Mouse (Mus musculus) megakaryocyte progenitor cell, adult 5-6 weeks (primary cell): ENCODE data around the gene Iqgap3. TPM values are rescaled to one million over a fixed set of nuclear protein-coding genes. Genes with fewer than 3 reads are reported as not detected.
A peak's percentile ranks its signal among the peaks of the same experiment; 100 is the strongest.

Source experiments
- ATAC-seq: replicated peaks from 2 replicates; pipeline ENCODE4 v1.8.0; 2016; ENCODE audit warnings: mild to moderate bottlenecking, moderate TSS enrichment, inconsistent platforms; ENCODE audit not compliant: poor library complexity
- total RNA-seq, 2 experiments: library from RNA; stranded (forward) in 1 of 2; stranded (reverse) in 1 of 2; fragments of 157-497, 149-512 nt in 1 of 2; fragments of 200-1000 nt in 1 of 2; gene quantifications; 2 replicates each; pipeline versions ENCODE4 v1.2.3 to v1.2.4; 2015 to 2017

Gene Iqgap3
- total RNA-seq, 2 experiments from 2014 or later: 14.2 to 21.4 TPM

DNA sequence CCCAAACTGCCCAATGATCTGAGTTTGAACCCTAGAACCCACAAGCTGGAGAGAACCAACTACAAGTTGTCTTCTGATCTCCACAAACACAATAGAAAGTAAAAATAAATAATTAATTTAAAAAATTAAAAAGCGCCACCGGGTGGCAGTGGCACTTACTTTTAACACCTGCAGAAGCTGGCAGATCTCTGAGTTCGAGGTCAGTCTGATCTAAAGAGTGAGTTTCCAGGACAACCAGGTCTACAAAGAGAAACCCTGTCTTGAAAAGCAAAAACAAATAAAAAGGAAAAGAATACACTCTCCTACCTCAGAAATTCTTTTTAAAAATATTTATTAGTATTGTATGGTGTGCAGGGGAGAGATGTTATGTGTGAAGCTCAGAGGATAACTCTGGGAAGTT, 56.0 kb downstream of the Iqgap3 start:
- no peak for ATAC-seq

DNA sequence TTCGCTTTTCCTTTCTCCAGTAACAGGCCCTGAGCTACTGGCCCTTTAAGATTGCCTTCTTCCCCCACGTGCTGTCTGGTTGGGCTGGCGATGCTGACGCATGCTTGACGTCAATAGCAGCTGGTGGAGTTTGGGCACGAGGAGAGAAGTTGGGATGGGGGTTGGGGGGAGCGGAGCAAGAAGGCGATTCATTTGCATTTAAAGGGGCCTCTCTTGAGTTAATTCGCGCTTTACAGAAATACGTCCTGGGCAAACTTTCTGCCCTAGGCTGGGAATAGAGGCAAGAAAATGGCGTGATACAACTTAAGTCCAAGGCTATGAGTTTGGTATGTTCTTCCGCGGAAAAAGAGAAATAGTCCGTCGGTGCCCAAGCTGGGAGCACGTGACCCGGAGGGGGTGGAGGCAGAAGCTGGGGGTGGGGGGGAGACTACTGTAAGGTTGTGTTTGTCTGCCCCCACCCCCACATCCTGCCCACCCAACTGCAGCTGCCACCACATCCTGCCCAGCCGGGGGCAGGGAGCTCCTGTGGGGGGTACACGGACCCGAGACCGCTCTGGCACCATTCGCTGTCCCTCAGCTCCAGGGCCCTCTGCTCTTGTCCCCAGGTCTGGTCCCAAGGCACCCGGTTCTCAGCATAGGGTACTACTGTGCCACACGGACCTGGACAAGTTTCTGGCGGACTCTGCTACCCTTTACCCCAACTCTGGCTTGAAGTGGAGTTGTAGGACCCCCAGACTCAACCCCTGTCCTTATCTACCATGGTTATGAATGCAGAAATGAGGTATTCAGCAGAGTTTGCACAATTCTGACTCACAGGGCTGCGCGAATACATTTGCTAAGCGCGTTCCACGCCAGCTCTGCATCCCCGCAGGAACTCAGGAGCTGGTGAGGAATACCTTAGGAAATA, 56.8 kb downstream of the Iqgap3 start:
- ATAC-seq: peak; percentile 60

DNA sequence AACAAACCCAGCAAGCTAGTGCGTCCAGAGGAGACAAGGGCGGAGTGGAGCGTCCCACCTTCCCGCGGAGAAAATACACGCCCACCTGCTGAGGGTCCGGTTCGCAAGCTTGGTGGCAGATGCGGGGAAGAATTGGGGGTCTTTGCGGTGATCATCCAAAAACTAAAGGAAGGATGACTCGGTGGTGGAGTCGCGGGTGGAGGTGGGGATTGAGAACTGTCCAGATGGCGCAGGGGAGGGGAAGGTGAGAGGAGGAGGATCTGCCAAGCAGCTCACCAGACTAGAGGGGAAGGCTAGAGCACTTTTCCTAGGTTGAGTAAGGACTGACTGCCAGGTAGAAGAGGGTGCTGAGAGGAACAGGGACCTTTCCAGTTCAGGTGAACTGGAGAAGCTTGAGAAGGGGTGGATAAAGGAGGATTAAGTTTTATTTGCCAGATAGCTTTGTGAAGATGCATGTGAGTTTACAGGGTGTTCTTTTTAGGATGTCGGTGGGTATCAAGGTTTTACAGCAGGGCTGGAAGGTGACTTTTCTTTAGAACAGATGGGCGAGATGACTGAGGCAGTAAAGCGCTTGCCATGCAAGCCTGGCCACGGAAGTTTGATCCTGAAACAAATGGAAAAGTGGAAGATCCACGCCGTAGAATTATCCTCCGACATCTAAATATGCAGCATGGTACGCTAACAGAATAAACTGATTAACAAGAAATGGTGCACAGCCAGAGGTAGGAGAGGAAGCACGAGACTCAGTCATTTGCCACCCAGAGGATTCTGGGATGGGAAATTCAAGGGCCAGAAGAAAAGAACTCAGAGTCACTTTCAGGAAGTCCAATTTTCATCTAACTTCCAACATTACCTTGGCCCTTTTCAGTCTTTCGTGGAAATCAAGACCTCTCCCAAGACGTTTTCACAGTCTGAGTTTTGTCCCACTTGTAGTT, 57.7 kb downstream of the Iqgap3 start:
- ATAC-seq: no peak

DNA sequence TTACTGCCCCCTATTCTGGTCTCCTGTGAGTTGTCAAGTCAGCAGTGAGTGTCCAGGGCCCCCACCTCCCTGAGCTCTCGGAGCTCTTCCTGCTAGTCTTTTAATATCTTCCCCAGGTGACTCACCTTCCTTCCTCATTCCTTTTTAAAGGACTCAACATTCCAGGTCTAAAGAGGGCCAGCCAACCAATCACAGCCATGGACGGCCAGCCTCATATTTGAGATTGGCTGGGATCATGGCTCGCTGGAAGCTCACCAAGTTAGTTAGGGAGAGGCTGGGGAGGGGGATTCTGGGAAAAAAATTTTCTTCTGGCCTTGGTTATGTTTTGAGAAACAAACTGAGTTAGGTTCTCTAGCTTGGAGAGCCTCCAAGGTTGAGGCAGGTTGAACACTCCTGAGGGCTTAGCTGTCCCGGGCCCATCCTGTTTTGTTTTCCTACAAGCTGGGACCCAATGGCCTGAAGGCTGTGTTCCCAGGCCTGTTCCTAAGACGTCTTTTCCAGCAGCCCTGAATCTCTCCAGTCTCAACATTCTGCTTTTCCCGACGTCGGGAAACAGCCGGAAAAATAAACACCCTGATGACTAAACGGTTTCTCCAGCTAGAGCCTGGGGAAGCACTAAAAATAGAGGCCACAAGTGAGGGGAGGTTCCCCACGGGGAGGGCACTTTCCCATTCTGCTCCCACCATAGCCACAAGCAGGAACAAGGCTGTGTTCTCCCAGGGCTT, 58.6 kb downstream of the Iqgap3 start:
- no peak for ATAC-seq

DNA sequence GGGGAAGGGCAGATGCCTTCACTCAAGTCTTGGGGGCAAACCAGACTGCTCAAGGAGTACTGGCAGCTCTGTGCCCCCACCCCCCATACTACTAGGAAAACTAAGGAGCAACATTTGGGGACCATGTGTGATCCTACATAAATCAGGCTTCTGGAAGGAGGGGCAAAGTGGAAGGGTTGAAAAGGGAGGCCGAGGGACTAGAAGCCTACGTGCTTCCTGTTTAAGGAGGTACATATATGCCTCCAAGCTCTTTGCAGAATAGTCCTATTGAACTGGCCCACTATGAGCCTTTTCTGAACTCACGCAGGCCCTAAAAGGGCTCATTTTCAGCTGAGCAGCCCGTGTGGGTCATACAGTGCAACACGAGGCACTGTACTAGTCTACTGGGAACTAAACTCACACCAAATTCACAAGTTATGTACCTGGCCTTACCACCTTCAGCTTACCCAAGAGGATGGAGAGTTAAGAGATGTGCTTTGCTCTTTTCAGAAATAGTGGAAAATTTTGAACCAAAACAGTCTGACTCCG, 59.2 kb downstream of the Iqgap3 start:
- no peak for ATAC-seq

DNA sequence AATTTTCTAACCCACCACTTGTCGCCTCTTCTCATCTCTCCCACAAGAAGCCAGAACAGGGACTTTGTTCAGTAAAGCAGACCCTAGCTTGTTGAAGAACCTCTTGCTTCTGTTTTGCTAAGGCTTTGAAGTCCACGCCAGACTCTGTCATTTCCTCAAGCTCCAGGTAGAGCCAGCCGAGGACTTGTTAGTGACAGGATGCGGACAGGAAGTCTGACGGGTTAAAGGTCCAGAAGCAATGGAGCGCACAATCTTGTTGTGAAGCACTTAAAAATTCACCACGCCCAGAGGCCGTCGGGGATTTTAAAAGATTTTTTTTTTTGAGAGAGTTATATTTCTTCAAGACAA, 59.6 kb downstream of the Iqgap3 start:
- no peak for ATAC-seq

DNA sequence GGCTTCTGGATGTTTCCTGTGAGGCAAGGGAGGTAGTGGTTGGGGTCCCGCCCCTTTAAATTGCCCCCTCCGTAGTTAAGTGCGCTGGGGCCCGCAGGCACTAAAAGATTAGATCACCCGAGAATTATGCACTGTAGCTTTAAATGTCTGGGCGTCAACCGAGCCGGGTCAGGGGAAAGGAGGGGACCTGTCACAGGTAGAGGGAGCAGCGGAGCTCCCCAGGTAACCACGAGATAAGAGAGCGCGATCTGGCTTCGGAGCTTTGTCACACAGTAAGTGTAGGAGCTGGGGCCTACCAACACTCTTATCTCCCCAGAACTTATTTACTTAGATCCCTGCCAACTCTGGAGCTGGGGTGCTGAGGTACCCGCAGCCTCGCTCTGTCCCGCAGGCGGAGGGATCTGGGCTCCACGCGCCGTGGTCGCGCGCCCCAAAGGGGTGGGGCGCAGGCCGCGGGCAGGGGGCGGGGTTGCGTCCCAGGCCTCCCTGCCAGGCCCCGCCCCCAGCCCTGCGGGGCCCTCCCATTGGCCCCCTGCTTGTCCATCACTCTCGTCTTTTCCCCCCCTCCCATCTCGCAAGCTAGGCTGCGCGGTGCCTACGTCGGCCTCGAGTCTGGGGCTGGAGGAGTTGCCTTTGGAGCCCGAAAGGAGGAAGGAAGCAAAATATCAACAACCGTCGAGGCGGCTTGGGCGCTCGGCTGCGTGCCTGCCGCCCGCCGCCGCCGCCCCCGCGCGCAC, 60.2 kb downstream of the Iqgap3 start, which contains the start of gene Mef2d:
Gene Mef2d (plus strand): TSS at position 586 of the 737 bp plus-strand sequence.
- peak; percentile 60 for ATAC-seq

DNA sequence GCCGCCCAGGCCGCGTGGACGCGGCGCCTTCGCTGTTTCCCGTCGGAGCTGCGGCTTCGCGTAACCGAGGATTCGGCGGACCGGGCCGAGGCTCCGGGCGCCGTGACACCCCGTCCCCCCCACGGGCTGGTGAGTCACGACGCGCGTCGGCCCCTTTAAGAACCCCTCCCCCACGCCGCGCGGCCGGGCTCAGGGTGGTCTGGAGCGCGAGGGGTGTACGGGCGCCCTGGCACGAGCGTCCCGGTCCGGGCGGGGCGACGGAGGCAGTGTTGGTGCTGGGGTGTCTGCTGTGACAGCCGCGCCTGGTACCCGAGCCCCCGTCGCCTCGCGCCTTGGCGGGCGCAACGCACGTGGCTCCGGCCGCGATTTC, 60.8 kb downstream of the Iqgap3 start:
- no peak for ATAC-seq

DNA sequence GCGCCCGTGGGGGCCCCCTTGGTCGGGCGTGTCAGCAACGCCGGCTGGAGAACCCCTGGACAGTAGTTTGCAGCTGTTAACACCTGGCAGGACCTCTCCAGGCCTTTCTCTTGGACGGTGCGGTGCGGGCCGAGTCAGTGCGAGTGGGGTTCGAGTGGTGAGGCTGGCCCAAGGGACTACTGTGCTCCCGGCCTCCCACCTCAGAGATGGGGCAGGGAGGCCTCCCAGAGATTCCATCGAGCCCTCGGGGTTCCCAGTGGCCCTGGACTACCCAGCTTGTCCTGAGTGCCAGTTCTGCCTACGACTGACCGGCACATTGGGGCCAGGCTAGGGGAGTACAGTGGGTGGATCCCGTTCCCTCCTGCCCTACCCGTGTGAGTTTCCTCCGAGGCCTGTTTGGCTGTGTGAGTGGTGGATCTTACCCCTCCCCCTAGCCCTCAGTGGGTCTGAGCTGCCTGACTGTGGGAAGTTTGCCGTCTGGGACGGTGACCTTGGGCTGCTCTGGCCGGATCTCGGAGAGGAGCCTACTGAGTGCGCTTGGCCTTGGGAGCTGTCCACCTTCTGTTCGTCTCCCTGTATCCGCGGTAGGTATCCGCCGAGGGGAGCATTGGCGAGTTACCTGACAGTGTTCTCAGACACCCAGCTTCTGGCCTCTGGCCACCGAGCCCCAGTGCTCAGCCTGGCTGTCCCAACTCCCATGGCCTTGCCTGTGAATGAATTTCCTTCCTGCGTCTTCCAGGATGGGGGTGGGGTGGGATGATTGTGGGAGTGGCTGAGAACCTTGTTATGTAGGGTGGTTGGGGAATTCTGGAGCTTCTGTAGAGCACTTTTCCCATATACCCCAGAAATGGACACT, 61.4 kb downstream of the Iqgap3 start:
- no peak for ATAC-seq

DNA sequence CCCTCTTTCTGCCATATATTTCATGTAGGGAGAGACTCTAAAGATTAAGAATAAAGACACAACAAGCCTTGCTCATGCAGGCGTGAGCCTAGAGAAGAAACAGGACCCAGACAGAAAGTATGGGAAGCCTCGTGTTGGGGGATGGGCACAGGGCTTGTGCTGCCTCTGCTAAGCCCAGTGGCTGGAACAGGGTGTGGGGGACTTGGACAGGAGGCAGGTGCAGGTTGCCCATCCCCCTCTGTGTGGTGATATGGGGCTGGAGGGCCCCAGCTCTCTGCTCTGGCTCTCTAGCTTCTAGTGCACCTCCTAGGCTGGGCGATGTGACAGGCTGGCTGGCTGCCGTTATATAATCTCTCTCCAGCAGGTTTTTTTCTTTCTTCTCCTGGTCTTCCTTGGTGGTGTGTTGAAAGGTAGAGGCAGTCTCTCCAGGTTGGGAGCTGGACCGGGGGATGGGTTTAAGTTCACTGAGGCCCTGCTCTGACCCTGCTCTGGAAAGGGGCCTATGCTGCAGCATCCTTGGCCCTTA, 62.3 kb downstream of the Iqgap3 start:
- 0 out of 2 replicates have a peak, but pooled peaks have one; percentile 6 for ATAC-seq

DNA sequence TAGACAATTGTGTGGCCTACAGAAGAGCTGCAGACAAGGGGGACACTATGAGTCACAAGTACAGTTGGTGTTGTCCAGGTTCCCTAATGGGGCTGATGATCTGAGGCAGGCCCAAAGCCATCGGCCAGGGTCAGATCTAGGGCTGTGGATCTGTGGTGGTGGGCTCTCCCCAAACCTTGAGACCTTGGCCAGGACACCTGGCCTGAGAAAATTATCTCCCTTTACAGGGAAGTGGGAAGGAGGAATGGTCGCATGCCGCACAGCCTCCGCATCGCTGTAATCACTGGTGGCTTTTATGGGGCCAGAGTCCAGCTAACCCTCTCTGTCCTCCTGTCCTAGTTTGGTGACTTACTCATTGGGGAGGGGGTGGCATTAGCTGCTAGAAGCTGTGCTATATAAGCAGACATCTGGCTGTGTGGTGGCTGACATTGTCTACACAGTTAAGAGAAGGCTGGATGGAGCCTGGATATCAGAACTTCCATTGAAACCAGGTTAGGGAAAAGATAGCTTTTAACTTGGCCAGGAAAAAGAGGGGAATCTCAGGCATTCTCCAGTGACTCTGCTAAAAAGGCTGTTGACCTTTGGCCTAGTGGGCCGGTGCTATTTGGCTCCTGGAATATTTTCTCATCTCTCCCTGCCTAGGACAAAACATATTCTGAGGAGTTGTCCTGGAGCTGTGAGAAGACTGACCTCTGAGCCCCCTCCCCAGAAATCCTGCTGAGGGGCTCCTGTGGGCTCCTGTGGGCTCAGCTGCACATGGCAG, 63.1 kb downstream of the Iqgap3 start:
- no peak for ATAC-seq

DNA sequence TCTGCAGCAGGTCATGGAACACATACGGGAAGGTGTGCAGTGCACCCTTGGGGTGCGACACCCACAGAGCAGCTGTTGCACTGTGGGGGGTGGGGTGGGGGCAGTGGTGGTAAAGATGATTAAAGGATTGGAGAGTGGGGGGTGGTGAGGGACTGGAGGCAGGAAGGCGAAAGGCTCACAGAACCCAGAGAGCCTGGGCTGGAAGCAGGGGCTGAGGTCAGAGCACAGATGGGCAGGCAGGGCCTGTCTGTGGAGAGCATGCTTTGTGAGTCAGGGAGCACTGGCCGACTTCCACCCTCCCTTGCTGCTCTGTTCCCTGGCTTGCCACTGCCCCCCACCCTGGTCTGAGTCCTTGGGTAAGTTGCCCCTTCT, 63.6 kb downstream of the Iqgap3 start:
- no peak for ATAC-seq

DNA sequence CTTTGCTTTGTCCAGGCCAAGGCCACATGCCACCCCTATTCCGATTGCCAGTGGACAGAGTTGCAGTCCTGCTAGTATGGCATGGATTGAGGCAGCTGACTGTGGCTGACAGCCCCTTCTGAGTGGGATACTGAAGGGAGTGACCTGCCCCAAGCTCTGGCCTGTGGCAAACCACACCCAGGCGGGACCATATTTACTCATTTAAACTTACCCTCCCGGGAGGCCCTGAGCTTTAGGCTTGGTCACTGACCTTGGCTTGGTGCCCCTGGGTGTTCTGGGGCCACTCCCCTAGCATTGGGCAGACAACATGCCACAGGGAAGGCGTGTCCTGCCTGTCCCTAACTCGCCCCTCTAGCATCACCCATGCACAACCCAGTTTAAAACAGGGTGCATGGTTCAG, 64.2 kb downstream of the Iqgap3 start:
- no peak for ATAC-seq

DNA sequence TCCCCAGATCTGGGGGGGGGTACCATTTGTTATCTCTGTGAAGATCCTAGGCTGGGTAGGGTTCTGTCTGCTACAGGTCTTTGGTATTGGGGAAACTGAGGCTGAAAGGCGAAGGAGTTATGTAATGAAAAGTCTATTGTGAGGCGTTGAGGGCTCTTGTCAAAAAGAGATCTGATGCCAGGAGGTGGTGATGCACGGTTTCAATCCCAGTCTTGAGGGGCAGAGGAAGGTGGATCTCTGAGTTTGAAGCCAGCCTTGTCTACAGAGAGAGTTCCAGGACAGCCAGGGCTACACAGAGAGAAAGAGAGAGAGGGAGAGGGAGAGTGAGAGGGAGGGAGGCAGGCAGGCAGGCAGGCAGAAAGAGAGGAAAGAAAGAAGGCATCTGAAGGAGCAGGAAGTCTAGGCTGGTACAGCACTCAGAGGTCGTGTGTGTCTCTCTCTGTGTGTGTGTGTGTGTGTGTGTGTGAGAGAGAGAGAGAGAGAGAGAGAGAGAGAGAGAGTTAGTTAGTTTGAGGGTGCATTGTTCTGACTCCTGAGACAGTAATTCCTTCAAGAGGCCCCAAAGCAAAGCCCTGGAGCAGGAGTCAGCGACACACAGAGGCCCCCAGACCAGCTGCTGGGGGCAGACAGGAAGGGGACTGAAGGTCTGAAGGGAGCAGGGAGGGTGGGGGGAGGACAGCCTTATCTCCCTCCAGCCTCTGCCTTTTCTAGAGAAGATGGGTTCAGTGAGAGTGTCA, 64.8 kb downstream of the Iqgap3 start:
- ATAC-seq: no peak

DNA sequence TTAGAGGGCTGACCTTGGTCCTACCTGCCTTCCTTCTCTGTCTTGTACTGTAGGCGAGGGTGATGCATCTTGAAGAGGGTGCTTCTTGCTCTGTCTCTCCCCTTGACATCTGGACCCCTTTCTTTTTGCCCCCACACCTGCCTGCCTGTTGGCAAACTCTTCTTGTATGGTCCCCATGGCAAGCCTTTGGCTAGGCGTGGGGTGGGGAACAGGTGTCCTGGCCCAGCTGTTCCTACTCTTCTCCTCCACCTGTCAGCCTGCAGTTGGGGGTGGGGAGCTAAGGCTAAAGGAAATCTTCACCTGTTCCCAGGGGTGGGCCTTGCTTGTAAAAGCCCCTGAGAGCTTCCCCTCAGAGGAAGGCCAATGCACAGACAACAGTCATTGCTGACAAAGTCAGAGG, 65.7 kb downstream of the Iqgap3 start:
- ATAC-seq: no peak

DNA sequence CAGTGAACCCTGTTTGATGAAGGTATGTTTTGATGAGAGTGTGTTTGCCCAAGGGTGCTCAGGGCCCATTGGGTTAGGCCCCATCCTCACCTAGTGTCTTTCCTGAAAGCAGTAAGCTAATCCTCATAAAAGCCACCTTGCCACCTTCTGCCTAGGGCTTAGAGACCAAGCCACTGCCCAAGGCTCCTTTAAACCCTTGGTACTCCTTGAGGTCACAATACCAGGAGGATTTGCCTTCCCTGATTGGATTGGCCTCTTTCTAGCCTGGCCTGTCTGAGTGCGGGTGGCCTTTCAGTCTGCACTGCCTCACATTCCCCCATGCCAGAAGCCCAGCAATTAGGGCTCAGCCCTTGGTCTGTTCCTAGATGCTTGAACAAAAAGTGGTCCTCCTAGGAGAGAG, 66.1 kb downstream of the Iqgap3 start:
- no peak for ATAC-seq

DNA sequence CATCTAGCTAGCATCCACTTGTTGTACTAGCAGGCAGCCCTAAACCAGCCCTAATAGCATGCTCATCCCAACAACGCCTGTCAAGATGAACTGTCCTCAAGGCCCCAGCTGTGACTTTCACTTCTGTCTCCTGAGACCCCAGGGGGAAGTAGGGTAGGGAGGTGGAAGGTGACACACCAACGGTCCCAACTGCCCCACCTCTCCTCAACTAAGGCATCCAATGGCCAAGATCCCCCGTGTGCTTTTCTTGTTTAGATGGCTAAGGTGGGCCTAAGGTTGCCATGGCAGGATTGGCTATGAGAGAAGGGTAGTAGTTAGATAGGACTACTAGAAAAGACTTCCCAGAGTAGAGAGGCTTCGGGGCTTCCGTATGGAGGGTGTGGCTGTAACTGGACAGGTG, 66.6 kb downstream of the Iqgap3 start:
- peak; percentile 29 for ATAC-seq
